Mouse (Mus musculus) ZHBTc4 (cell line): ENCODE data around the gene Cirbp.

ENCODE experiments used
- DNase-seq: peaks from one replicate; pipeline ENCODE4 v3.0.0-alpha.2; 2011; ENCODE audit warnings: low read depth, low spot score

The Cirbp gene

GRCm38 (mm10) chr10:80176270-80176834 is 10.6 kb downstream of the Cirbp start:
- DNase-seq, result no peak

- no peak for DNase-seq
These were observed 11.9 kb downstream of the Cirbp start for GRCm38 (mm10) chr10:80177441-80178279.

- peak; percentile 53 for DNase-seq
These were observed 13.6 kb downstream of the Cirbp start, which contains the start of gene Efna2 for GRCm38 (mm10) chr10:80179068-80180051. TSS of gene Efna2 (plus strand) at chr10:80179482.

- no peak for DNase-seq
These were observed 14.5 kb downstream of the Cirbp start for GRCm38 (mm10) chr10:80180288-80180687.

GRCm38 (mm10) chr10:80180823-80181222 is 15.0 kb downstream of the Cirbp start:
- DNase-seq, result no peak

- DNase-seq, result no peak
These were observed 16.8 kb downstream of the Cirbp start for GRCm38 (mm10) chr10:80182547-80182946.

GRCm38 (mm10) chr10:80186649-80187048 is 20.9 kb downstream of the Cirbp start:
- peak; percentile 62 for DNase-seq

- no peak for DNase-seq
These were observed 22.0 kb downstream of the Cirbp start for GRCm38 (mm10) chr10:80187739-80188138.

GRCm38 (mm10) chr10:80188453-80189024 is 22.8 kb downstream of the Cirbp start:
- DNase-seq, result no peak

- peak; percentile 29 for DNase-seq
These were observed 24.2 kb downstream of the Cirbp start for GRCm38 (mm10) chr10:80189999-80190398.

- DNase-seq, result peak; percentile 29
These were observed 24.8 kb downstream of the Cirbp start for GRCm38 (mm10) chr10:80190491-80191051.

GRCm38 (mm10) chr10:80193976-80194375 is 28.2 kb downstream of the Cirbp start:
- no peak for DNase-seq

GRCm38 (mm10) chr10:80194441-80194840 is 28.7 kb downstream of the Cirbp start:
- DNase-seq, result no peak

GRCm38 (mm10) chr10:80196167-80196566 is 30.4 kb downstream of the Cirbp start:
- DNase-seq, result no peak

GRCm38 (mm10) chr10:80196778-80197581 is 31.2 kb downstream of the Cirbp start:
- no peak for DNase-seq

- DNase-seq, result peak; percentile 94
These were observed 33.7 kb downstream of the Cirbp start for GRCm38 (mm10) chr10:80199440-80200008.

GRCm38 (mm10) chr10:80200485-80200884 is 34.7 kb downstream of the Cirbp start:
- DNase-seq, result no peak

GRCm38 (mm10) chr10:80204055-80204454 is 38.3 kb downstream of the Cirbp start:
- peak; percentile 43 for DNase-seq

GRCm38 (mm10) chr10:80207201-80207600 is 41.4 kb downstream of the Cirbp start:
- no peak for DNase-seq

- DNase-seq, result no peak
These were observed 41.9 kb downstream of the Cirbp start for GRCm38 (mm10) chr10:80207676-80208075.
